Mouse (Mus musculus) forebrain, embryonic 14.5 days (tissue): ENCODE measurements around the gene Cdc42ep4. TPM values are rescaled to one million over a fixed set of nuclear protein-coding genes. Genes with fewer than 3 reads are reported as not detected.
A peak's percentile ranks its signal among the peaks of the same experiment; 100 is the strongest.

Source experiments
- ATAC-seq: fragments of 200-750 bp; cut with Nextera tagmentation; 2 replicates; pipeline ENCODE4 v1.8.0; 2017; ENCODE audit warnings: mild to moderate bottlenecking, moderate library complexity
- DNase-seq: peaks from one replicate; pipeline ENCODE4 v3.0.0-alpha.2; 2015; ENCODE audit warnings: low spot score
- H3K27ac ChIP-seq: fragments of 300-500 bp; sonication (generic); 2 replicates; pipeline ENCODE4 v1.5.1; 2014; ENCODE audit warnings: low read depth, mild to moderate bottlenecking, control low read depth, low read length, moderate library complexity
- H3K27me3 ChIP-seq: fragments of 300-500 bp; sonication (generic); replicated peaks from 2 replicates; pipeline ENCODE4 v1.6.1; 2014; ENCODE audit warnings: low read length, control low read depth, mixed read lengths; ENCODE audit not compliant: control insufficient read depth, insufficient read depth
- H3K36me3 ChIP-seq: fragments of 300-500 bp; sonication (generic); 2 replicates; pipeline ENCODE4 v1.6.1; 2014; ENCODE audit warnings: low read length, control low read depth; ENCODE audit not compliant: control insufficient read depth, insufficient read depth
- H3K4me1 ChIP-seq: fragments of 300-500 bp; sonication (generic); 2 replicates; pipeline ENCODE4 v1.6.1; 2014; ENCODE audit warnings: antibody characterized with exemption, low read length, control low read depth; ENCODE audit not compliant: control insufficient read depth, insufficient read depth
- H3K4me2 ChIP-seq: fragments of 300-500 bp; sonication (generic); 2 replicates; pipeline ENCODE4 v1.6.1; 2014; ENCODE audit warnings: mild to moderate bottlenecking, control low read depth, low read length
- H3K4me3 ChIP-seq: fragments of 300-500 bp; sonication (generic); 2 replicates; pipeline ENCODE4 v1.5.1; 2014; ENCODE audit warnings: low read depth, low read length, control low read depth
- H3K9ac ChIP-seq: fragments of 300-500 bp; sonication (generic); 2 replicates; pipeline ENCODE4 v1.6.1; 2014; ENCODE audit warnings: mild to moderate bottlenecking, low read length, control low read depth, moderate library complexity
- H3K9me3 ChIP-seq: fragments of 300-500 bp; sonication (generic); replicated peaks from 2 replicates; pipeline ENCODE4 v1.6.1; 2016; ENCODE audit warnings: low read length, control low read depth, mixed read lengths; ENCODE audit not compliant: control insufficient read depth
- WGBS: fragments of 180-500 bp; shearing (Covaris S2); extraction: QIAGEN DNeasy Blood & Tissue Kit; methylation state at CpG from one replicate; pipeline ENCODE4 v1.1.7; 2014; 5-methylcytosine and 5-hydroxymethylcytosine counted together
- polyA plus RNA-seq: library from polyadenylated mRNA; unstranded; fragments of >200 nt; fragmentation: Nextera tagmentation; extraction: Ambion mirVana; gene quantifications from 2 replicates; pipeline ENCODE4 v1.2.1, GENCODE M21; 2014

The Cdc42ep4 gene
- polyA plus RNA-seq, 1 experiment from 2014 or later = 52.4 TPM

DNA sequence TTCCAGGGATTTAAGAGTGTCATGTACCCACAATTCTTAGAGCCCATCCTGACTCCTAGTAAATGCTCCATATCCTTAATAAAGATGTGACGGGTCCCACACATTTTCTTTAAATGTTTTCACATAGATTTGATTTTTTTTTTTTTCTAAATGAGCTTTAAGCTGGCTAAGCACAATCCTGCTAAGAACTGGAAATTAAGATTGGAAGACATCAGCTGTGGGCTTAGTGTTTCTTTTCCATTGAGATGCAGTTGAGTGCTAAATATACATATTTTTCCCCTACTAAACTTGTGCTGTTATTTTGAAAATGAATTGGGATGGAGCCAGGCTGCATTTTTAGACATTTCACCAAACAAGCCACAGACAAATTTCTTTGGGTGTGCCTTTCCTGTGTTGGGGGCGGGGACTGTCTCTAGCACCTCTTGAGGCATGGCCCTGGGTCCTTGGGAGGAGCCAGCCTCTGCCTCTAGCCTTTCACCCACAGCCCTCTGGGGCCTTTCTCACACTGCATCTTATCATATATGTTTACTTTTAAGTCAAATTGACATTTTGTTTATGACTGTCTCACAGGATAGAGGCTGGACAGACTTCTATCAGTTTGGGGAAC is 36.6 kb upstream of the Cdc42ep4 start:
- Histone ChIP-seq H3K27ac (no peak overlapping the region), H3K4me3 (no peak overlapping the region)

GRCm38 (mm10) chr11:113787432-113788182 is 35.9 kb upstream of the Cdc42ep4 start:
- Histone ChIP-seq H3K27ac (no peak overlapping the region), H3K4me1 (peaks cover 35% of the 10 kb centered on the region), H3K4me2 (no peak overlapping the region; the same call in 1 of the 2 replicates), H3K36me3 (no peaks in the 10 kb centered on the region), H3K9me3 (no peaks in the 10 kb centered on the region), H3K27me3 (no peaks in the 10 kb centered on the region), H3K9ac (no peak overlapping the region), H3K4me3 (no peak overlapping the region)
- 62% methylated on average over 13 of the region's 13 CpGs for WGBS
- no peak for ATAC-seq
- no peak for DNase-seq

More for the DNA sequence above, 36.6 kb upstream of the Cdc42ep4 start:
- Histone ChIP-seq H3K9ac (no peak overlapping the region), H3K9me3 (no peaks in the 10 kb centered on the region), H3K4me2 (no peak overlapping the region), H3K36me3 (no peaks in the 10 kb centered on the region), H3K4me1 (peaks cover 35% of the 10 kb centered on the region), H3K27me3 (no peaks in the 10 kb centered on the region)
- 91% methylated on average over 2 of the region's 2 CpGs for WGBS
- no peak for ATAC-seq
- DNase-seq = no peak

DNA sequence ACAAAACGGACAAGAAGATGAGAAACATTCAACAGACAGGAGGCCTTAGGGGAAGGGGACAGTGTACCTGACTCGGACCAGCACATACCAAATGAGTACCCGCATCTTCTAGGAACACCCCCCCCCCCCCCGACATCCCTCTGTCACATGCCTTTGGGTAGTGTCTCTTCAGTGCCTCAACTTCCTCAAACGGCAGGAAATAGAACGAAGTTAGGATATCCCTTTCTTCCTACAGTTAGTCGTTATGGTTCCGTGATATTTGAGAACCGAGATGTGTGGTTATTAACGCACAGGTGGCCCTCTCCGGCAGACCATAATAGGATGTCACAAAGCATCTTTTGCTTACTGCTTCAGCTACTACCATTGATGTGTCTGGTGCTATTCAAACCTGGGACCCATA is 35.3 kb upstream of the Cdc42ep4 start:
- H3K4me1 ChIP-seq = peaks cover 40% of the 10 kb centered on the region
- 66% methylated on average over 11 of the region's 11 CpGs for WGBS
- ATAC-seq = no peak

GRCm38 (mm10) chr11:113786395-113786794 is 34.7 kb upstream of the Cdc42ep4 start:
- DNase-seq (no peak), ATAC-seq (no peak)
- H3K9ac ChIP-seq = peak overlapping the region; percentile 58
- peak overlapping the region; percentile 98 for H3K27ac ChIP-seq
- no peaks in the 10 kb centered on the region for H3K27me3 ChIP-seq
- no peaks in the 10 kb centered on the region for H3K9me3 ChIP-seq
- WGBS = 31% methylated on average over 4 of the region's 4 CpGs
- H3K4me1 ChIP-seq = peaks cover 35% of the 10 kb centered on the region
- H3K36me3 ChIP-seq = no peaks in the 10 kb centered on the region
- H3K4me3 ChIP-seq = peak overlapping the region; percentile 18
- peak overlapping the region; percentile 51 for H3K4me2 ChIP-seq

More for the DNA sequence above, 35.3 kb upstream of the Cdc42ep4 start:
- peak overlapping the region; percentile 98 for H3K27ac ChIP-seq
- no peak for DNase-seq
- no peaks in the 10 kb centered on the region for H3K36me3 ChIP-seq
- H3K27me3 ChIP-seq = no peaks in the 10 kb centered on the region
- H3K4me3 ChIP-seq = no peak overlapping the region; the same call in 1 of the 2 replicates
- peak overlapping the region; percentile 51 for H3K4me2 ChIP-seq
- peak overlapping the region; percentile 58; the same call in 1 of the 2 replicates for H3K9ac ChIP-seq
- no peaks in the 10 kb centered on the region for H3K9me3 ChIP-seq

GRCm38 (mm10) chr11:113785406-113786171 is 33.9 kb upstream of the Cdc42ep4 start:
- no peaks in the 10 kb centered on the region for H3K36me3 ChIP-seq
- DNase-seq (peak; percentile 95), ATAC-seq (peak; percentile 92)
- 0% methylated on average over 19 of the region's 19 CpGs for WGBS
- peaks cover 33% of the 10 kb centered on the region for H3K4me1 ChIP-seq
- H3K27ac ChIP-seq = peak overlapping the region; percentile 98
- peak overlapping the region; percentile 58 for H3K9ac ChIP-seq
- H3K9me3 ChIP-seq = no peaks in the 10 kb centered on the region
- H3K27me3 ChIP-seq = no peaks in the 10 kb centered on the region
- peak overlapping the region; percentile 18 for H3K4me3 ChIP-seq
- peak overlapping the region; percentile 51 for H3K4me2 ChIP-seq

GRCm38 (mm10) chr11:113784656-113785396 is 33.1 kb upstream of the Cdc42ep4 start:
- H3K36me3 ChIP-seq = no peaks in the 10 kb centered on the region
- no peak overlapping the region for H3K9ac ChIP-seq
- no peaks in the 10 kb centered on the region for H3K27me3 ChIP-seq
- no peaks in the 10 kb centered on the region for H3K9me3 ChIP-seq
- H3K4me3 ChIP-seq = no peak overlapping the region
- 10% methylated on average over 2 of the region's 2 CpGs for WGBS
- DNase-seq = no peak
- H3K4me2 ChIP-seq = peak overlapping the region; percentile 51; the same call in 1 of the 2 replicates
- H3K27ac ChIP-seq = peak overlapping the region; percentile 98
- no peak; the same call in none of the 2 replicates for ATAC-seq
- peaks cover 33% of the 10 kb centered on the region for H3K4me1 ChIP-seq

- H3K4me2 ChIP-seq = no peak overlapping the region
- H3K9ac ChIP-seq = no peak overlapping the region
- H3K4me3 ChIP-seq = no peak overlapping the region
- peak overlapping the region; percentile 58; the same call in 1 of the 2 replicates for H3K27ac ChIP-seq
- no peaks in the 10 kb centered on the region for H3K36me3 ChIP-seq
- WGBS = 84% methylated on average over 2 of the region's 2 CpGs
- no peaks in the 10 kb centered on the region for H3K9me3 ChIP-seq
- H3K4me1 ChIP-seq = peaks cover 33% of the 10 kb centered on the region
- DNase-seq (no peak), ATAC-seq (no peak)
- no peaks in the 10 kb centered on the region for H3K27me3 ChIP-seq
These were observed 30.8 kb upstream of the Cdc42ep4 start for GRCm38 (mm10) chr11:113782496-113782895.

- 38% methylated on average over 2 of the region's 2 CpGs for WGBS
- peak; percentile 72 for DNase-seq
- Histone ChIP-seq H3K4me1 (peaks cover 28% of the 10 kb centered on the region), H3K27me3 (no peaks in the 10 kb centered on the region), H3K4me2 (no peak overlapping the region), H3K27ac (peak overlapping the region; percentile 58), H3K4me3 (no peak overlapping the region), H3K9ac (no peak overlapping the region), H3K9me3 (no peaks in the 10 kb centered on the region), H3K36me3 (no peaks in the 10 kb centered on the region)
- no peak for ATAC-seq
These were observed 30.3 kb upstream of the Cdc42ep4 start for GRCm38 (mm10) chr11:113782006-113782405.
